Mouse (Mus musculus) cerebellum, adult 11-12 months (tissue): ENCODE data around the gene H2al2a.
"Not testable (repeated sequence)": the region's sequence is repeated elsewhere in the genome, so short reads cannot be mapped to it uniquely, and the experiment has no call there.

ENCODE experiments used
- DNase-seq: peaks from one replicate; pipeline ENCODE4 v3.0.0; 2022

H2al2a gene

DNA sequence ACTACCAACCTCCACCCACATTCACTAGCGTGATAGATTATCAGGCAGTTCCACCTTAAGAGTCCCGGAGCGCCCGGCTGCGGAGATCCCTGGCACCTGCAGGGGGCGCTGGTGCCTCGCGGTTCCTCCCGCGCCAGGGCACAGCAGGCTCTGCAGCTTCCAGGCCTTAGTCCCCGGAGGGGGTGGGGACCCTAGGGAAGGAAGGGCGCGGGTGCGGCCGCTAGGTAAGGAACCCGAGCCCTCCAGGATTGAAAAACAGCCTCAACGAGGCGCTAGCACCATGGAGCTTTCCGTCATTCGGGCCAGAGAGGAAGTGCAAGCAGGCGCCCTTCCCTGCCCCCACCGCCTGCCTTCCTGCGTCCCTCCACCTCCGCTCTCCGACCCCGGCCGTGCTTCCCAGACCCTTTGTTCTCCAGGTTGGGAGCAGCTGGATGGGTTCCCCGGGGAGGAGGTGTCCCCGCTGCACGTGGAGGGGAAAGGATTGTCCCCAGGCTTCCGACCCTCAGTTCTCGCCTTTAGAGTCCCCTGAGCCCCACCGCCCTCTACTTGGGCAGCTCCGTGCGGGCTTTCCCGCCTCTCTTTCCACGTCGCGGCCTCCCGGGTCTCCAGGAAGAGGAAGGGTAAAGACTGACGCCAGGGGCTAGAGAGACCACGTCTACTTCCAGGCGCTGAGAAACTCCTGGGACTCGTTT is 30.8 kb upstream of the H2al2a start:
- DNase-seq: peak; percentile 92

DNA sequence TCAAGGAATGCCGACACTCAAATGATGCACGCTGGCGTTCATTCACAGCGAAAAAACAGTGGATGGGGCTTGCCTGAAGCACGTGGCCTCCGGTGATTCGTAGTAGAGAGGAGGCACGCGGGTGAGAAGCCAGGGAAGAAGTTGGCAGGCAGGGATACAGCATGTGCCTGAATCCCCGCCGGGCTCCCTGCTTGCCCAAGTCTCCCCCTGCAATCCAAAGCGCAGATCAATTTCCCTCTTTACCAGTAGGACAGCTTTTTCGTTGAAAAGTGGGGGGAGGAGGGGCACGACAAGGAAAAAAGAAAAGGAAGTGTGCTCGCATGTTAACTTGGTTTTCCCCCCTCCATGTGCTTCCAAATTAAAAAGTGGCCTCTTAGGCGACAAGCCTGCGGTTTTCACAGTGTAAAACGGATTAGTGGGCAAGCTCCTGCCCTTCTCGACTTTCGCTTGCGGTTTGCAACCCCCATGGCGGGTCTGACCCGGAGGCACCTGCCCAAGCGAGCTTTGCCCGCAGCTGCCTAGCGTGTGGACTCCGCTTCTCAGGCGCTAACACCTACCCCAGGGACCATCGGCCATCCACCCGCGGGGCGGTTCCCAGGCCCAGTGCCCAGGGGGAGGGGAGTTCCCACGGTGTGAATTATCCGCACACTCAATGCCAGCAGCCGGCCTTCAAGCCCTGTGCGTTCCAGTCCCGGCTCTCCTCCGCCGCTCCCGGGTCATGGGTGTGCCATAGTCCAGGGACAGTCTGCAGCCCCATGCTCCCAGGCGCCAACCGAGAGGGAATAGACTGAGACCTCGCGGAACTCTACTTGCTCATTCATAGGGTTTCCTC is 29.6 kb upstream of the H2al2a start:
- DNase-seq: peak; percentile 53

DNA sequence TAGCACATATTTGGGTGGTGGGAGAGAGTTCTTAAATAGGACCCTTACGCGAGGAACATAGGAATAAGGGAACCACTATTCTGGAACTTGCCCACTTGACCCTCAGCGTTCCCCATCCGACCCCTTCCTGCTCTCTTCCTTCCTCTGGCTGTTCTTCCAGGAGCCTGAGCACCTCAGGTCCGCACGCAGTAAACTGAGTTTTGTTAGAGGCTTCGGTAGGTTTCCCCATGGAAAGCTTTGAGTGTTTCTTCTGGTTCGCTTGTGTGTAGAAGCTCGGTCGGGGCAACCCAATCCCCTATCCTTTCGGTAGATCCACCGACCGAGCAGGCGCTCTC is 29.0 kb upstream of the H2al2a start:
- no peak for DNase-seq

DNA sequence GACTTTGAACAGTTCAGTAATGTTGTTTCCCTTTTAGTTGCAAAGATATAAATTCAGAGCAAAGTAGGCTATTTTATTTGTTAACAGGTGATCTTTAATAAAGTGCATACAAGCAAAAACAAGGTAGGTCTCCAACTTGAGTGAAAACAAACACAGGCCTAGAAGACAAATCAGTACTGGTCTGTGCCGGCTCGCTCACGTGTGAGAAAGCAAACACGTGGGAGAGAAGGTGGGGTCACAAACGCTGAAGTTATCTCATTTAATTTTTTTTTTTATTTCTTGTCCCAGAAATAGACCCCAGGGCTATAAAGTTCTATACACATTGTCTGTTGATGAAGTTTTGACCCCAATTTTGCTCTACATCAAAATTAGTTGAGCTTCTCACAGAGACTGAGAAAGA is 28.4 kb upstream of the H2al2a start:
- no peak for DNase-seq

DNA sequence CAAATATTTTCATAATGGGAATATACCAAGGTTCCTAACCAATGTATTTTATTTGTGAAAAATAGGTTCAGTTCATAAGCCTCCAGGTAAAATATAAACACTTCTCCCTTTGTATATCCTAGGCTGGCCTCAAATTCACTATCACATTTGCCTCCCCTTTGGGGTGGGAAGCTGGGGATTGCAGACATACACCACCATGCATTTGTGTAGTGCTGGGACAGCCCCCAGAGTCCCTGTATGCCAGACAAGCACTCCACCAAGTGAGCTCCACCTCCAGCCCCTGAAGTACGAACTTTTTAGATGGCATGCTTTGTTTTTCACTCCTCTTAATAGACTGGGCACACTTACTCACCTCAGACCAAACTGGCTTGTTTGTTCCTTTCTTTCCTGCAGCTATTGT is 26.1 kb upstream of the H2al2a start:
- DNase-seq: no peak

DNA sequence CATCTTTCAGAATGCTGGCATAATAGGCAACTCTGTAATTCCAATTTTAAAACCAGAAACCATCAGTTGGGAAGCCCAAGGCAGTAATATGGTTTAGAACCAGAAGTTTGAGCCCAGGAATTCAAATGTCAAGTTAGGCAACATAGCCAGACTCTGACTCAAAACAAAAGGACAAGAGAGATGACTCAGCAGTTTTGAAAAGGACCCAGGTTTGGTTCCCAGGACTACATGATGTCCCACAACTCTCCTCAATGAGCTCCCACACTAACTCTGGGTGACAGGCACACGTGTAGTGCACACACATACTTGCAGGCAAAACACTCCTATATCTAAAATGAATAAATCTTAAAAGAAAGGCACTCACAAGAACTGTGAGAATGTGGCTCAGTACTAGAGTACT is 22.4 kb upstream of the H2al2a start:
- DNase-seq: no peak

DNA sequence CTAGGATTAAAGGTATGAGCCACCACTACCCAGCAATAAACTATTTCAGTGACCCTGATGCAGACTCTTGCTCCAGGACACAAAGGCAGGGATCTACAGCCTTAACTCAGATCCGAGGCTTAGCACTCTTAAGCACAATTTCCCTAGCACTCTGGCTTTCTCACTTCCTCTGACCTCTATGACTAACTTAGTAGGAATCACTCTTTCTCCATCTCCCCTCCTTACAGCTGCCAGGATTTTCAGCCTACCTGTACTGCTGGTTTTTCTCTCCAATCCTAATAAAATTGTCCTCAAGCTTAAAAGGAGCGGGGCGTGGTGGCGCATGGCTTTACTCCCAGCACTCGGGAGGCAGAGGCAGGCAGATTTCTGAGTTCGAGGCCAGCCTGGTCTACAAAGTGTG is 20.6 kb upstream of the H2al2a start:
- no peak for DNase-seq

DNA sequence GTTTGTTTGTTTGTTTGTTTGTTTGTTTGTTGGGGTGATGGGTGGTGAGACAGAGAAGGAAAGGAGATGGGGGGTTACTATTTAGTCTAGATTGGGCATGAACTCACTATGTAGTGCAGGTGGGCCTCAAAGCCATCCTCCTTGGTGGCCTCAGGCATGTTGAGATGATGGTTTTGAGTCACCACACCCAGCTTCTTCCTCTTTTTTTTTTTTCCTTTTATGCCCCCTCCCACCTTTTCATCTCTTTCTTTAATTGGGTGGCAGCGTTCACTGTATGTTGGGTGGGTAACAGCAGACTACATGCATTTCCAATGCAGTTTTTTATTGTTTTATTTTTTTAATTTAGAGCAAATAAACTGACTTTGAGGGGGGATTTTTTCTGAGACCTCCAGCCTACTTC is 19.9 kb upstream of the H2al2a start:
- no peak for DNase-seq

DNA sequence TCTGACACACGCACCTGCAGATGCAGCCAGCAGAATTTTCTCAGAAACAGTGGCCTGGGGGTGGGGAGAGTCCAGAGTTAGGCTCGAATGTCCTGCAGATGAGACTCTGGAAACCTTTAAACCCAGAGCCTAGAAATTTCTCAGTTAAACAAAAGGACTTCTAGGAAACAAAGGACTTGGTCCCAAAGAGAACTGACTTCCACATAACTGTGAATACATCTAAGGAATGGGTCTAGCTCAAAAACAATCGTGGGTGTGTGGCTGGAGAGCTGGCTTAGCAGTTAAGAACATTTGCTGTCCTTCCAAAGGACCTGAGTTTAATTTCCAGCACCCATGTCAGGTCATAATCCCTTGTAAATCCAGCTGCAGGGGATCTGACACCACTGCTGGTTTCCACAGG is 18.8 kb upstream of the H2al2a start:
- DNase-seq: no peak

DNA sequence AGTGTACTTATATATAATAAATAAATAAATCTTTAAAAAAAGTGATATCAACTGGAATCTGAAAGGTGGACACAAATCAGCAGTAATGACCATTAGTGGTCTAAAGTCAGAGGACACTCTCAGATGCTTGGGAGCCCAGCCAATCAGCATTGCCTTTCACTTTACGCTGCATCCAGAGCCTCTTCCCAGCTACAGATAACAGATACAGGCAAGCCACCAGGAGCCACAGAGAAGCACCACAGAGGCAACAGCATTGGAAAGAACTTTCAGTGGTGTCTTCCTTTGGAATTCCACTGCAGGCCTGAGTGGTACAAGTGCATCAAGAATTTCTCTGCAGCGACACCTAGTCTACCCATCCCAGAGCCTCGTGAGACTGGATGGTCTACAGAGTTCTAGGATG is 16.1 kb upstream of the H2al2a start:
- DNase-seq: no peak

DNA sequence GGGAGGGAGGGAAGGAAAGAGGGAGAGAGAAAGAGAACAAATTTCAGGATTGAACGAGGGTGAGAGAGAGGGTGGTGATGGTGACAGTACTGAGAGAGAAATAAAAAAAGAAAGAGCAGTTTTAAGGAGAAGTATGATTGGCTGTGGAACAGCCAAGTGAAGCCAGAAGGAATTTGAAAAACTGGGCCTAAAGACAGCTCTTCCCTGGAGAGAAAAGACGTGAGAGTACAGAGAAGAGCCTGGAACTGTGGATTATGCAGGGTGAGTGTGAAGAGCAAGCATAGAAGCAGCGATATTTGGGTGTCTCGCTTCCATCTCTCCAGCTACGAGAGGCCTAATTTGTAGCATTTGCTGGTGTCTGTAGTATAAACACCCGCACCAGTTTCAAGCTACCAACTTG is 14.5 kb upstream of the H2al2a start:
- no peak for DNase-seq

DNA sequence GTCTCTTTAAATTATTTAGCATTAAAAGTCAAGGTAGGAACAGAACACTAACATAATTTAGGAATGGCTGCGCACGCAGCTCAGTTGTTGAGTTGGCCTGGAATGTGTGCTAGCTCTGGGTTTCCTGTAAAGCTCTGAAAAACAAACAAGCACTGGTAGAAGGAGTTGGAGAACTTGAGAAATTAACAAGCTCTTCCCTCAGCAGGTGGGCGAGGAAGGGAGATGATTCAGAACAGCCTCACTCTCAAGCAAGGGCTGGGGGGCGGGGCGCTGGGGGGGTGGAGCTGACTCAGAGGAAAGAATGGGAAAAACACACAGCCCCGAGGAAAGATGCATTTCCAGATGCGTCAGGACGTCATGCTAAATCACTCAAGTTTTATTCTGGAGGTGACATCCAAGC is 8.4 kb upstream of the H2al2a start:
- DNase-seq: no peak

DNA sequence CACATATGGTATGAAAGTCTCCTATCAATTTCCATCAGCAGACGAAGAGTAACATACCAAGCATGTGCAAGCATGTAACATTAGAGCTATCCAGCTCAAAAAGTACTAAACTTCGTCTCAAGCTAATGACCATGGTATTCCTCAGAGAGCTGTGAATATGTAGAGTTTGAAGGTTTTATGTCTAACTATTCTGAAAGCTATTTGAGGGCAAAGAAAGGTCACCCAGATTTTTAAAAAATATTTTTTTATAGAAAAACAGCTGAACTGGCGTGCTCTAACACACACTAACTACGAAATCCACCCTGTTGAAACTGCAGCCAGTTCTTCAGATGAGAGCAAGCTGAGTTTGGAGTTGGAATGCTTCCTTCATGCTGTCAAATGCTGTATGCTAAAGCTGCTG is 7.5 kb upstream of the H2al2a start:
- no peak for DNase-seq

DNA sequence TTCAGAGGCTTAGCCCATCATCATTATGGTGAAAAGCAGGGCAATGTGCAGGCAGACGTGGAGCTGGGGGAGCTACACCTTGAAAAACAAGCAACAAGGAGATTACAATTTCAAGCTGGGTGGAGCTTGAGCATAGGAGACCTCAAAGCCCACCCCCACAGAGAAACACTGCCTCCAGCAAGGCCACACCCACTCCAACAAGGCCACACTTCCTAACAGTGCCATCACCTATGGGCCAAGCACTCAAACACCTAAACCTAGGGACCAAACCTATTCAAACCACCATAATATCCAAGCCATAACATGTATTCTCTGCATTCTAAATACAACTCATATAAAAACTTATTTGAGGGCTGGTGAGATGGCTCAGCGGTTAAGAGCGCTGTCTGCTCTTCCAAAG is 5.5 kb upstream of the H2al2a start:
- DNase-seq: no peak

DNA sequence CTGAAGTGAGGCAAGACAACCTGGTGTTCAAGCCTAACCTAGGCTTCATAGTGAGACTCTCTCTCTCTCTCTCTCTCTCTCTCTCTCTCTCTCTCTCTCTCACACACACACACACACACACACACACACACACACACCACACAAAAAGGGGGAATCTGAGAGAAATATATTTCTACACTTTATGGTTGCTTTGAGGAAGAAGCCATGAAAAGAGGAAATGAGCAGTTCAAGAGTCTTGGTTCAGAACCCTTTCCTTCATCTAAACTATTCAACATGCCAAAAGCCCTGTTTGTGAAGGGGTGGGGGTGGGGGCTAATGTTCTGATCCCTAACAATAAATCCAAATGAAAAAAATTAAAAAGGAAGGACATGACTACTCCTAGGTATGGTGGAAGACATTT is 7.2 kb downstream of the H2al2a start:
- no peak for DNase-seq

DNA sequence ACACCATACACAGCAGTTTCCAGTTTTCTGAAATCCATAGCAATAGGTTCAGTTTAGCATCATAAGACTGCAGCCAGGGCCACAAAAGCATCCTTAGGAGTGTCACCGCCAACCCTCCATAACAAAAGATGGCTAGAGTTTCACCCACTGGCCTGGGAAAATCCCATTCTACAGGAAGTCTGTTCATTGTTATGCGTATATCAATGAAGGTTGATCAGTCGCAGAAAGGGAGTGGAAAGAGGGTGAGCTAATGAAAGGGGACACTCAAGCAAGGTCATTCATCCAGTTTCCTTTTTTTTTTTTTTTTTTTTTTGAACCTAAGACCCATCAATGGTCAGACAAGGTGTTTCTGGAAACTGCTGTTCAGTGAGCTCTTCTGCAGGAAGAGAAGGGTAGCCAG is 7.6 kb downstream of the H2al2a start:
- DNase-seq: no peak

DNA sequence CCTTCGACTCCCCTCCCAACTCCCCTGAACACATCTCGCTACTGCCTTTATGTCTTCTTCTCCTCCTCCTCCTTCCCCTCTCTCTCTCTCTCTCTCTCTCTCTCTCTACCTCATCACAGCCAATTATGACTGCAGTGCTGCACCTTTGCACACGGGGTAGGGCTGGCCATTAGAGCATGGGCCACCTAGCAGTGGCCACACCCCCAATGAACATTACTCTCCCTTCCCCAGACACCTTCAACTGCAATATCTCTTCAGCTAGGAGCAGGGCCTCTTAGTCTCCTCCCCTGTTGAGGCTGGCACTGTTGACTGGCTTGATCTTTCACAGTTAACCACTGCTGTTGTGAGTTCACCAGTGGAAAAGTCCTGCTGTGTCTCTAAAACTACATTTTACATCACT is 10.1 kb downstream of the H2al2a start:
- DNase-seq: no peak

DNA sequence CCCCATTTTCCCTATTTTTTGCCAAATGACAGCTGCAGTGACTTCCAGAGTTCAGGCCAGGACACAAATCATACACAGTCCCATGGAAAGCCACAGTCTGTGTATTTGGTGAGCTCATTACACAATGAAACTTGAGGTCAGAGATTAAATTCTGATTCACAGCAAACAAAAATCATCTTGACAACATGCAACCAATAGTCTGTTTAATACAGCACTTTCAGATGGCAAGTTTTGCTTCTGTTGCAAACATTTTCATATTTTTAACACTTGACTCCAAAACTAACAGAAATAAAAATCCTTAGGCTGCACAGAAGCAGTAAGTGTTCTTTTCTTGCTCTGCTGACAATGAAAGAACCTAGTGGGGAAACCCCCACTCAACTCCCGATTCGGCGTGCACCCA is 12.0 kb downstream of the H2al2a start:
- DNase-seq: no peak

DNA sequence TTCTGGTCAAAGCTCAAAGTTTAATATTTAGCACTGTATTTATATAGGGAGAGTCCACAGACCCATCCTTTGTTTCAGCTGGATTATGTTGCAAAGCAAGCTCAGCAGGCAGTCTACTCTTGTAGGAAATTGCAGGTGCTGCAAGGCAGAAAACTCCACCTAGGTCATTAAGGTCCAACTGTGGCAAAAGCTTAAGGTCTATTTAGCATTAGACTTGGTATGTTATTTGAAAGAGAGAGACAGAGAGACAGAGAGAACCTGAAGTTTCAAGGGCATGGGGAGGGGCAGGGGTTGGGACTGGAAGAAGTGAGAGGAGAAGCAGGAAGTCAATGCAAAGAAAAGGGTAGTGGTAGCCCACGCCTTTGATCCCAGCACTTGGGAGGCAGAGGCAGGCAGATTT is 14.0 kb downstream of the H2al2a start:
- no peak for DNase-seq

DNA sequence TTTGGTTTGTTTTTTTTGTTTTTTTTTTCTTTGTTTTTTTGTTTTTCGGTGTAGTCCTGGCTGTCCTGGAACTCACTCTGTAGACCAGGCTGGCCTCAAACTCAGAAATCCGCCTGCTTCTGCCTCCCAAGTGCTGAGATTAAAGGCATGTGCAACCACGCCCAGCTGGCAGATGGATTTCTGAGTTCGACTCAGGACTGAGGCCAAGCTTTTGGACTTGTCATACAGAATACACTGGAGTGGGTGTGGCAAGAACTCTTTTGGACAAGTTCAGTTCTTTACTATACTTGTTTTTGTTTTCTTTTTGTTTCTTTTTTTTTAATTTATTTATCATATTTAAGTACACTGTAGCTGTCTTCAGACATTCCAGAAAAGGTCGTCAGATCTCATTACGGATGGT is 18.1 kb downstream of the H2al2a start:
- no peak for DNase-seq

DNA sequence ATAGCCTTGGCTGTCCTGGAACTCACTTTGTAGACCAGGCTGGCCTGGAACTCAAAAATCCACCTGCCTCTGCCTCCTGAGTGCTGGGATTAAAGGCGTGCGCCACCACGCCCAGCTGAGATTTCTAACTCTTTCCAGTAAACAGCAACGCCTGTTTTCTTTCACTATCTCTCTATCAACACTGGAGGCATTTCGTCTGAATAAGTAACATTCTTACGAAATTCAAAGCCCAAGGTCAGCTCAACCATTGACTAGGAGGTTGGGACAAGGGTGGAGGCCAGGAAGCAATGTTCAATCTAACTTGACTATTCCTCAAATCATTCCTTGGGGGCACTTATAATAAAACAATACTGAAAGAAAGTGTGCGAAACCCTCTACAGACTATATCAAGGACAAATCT is 18.5 kb downstream of the H2al2a start:
- DNase-seq: not testable (repeated sequence)

DNA sequence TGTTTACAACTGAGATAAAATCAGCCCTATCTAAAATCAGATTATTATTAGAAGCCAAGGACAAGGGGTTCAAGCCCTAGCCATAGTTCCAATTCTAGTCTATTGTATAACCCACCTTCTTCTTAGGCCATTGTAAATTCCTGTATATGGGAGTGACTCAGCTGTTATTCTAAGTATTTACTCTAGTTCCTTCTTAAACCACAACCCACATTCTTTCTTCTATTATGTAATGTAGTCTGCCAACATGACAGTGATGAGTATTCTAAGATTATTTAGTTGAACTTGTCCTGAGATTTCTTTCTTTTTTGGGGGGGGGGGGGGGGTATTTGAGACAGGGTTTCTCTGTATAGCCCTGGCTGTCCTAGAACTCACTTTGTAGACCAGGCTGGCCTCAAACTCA is 19.1 kb downstream of the H2al2a start:
- DNase-seq: not testable (repeated sequence)

DNA sequence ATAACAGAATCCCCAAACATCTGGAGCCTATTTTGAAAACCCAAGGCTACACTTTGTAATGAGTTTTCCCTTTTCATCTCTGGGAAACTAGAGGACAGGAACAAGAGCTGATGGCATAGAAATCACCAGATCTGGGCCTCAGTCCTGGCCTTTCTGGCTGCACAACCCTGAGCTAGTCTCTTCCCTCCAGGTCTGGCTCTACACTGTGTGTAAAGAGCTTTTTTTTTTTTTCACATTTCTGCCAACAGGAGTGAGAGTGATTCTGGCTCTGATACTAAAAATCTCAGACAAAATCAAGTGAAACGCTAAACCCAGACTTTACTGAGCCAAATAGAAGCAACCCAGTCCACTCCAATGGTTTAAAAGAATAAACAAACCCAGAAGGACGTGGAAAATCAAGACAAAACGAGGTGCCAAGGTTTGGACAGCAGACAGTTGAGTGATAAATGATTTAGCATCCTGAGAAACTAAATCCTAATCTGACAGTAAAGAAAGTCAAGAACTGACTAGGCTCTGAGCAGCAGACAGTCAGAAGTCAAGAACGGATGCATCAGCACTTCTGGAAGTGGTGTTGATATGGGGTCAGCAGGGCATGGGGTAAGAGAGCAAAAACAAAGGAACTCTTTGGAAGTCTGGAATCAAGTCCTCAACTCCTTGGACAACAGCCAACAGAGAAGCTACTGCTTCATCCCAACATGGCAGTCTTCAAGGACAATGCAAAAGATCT is 21.0 kb downstream of the H2al2a start:
- DNase-seq: no peak

DNA sequence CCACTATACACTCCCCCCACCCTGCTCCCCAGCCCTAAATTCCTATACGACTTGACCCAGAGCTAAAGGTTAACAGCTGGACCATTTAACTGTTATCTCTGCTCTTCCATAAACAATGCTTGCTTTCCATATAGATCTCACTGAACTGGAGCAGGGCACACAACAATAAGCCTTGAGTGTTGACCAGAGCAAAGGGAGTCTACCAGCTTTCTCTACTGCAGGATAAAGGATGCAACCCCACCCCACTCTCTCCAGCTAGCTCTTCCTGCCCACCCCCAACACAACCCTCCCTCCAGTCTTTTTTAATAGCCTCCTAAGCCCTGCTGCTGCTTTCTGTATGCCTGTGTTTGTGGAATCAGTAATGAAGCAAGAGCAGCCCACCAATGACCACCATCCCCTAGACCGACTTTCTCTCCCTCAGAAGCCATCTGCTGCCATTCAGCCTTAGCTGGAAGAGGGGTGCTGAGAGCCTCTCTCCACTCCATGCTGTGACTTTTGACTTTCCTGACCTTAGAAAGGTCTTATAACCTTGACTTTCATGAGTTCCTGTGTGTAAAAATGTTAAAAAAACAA is 22.8 kb downstream of the H2al2a start:
- no peak for DNase-seq
